Mouse (Mus musculus): ENCODE results near the gene Rin3. TPM values are rescaled to one million over a fixed set of nuclear protein-coding genes. Genes with fewer than 3 reads are reported as not detected.

Gene Rin3
- polyA plus RNA-seq, 1 experiment from 2014 or later = 3.5 TPM

DNA sequence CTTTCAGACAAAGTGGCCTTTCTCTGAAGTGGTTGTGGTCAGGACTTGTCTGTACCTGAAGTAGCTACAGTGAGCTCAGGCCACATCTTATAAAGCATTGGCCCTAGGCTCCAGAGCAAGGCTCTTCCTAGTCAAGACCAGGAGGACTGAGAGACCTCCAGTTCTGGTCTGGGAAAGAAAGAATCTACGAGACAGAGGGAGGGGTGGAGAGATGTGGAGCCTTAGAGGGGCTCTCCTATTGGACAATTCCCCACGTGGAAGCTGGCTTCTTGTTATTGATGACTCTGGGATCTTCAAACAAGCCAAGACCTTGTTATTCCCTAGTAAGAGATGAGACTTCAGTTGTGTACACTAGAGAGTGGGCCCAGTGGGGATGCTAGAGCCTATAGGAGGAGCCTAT lies 6.0 kb downstream of the Rin3 start:
- 49% methylated on average over 2 of the region's 2 CpGs for WGBS
- H3K9ac ChIP-seq (replicated peaks; ENCODE audit: low read length) = no peak overlapping the region
- no peaks in the 10 kb centered on the region; the same call in 1 of the 2 replicates for H3K27me3 ChIP-seq (ENCODE audit: control insufficient read depth, insufficient read depth, low read length)
- H3K4me1 ChIP-seq (ENCODE audit: control insufficient read depth, insufficient read depth, low read length) = no peaks in the 10 kb centered on the region
- no peak overlapping the region for H3K4me2 ChIP-seq (ENCODE audit: low read depth, low read length)
- DNase-seq (ENCODE audit: low spot score) = no peak
- no peaks in the 10 kb centered on the region for H3K36me3 ChIP-seq (replicated peaks; ENCODE audit: control insufficient read depth, insufficient read depth, low read depth, low read length)
- ATAC-seq (replicated peaks; ENCODE audit: insufficient number of reproducible peaks, low FRiP score, low TSS enrichment, low read depth) = no peak
- H3K27ac ChIP-seq (replicated peaks; ENCODE audit: low read depth, low read length) = no peak overlapping the region
- H3K9me3 ChIP-seq (replicated peaks; ENCODE audit: control insufficient read depth, low read length) = no peaks in the 10 kb centered on the region
- no peak overlapping the region for H3K4me3 ChIP-seq (ENCODE audit: low read depth, low read length)

DNA sequence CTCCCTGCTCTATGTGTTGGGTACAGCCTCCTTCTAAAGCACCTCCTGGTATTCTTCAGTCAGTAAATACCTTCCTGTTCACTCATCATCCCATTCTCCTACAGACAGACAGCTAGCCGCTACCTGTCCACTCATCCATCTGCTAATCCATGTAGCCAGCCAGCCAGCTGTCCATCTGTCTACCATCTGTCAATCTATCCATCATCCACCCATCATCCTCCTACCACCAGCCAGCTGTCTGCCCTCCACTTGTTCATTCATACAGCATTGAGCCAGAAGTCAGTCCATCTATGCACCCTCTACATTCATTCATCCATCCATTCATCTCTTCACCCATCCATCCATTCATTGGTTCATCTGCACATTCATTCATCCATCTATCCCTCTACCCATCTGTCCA lies 6.7 kb downstream of the Rin3 start:
- H3K27me3 ChIP-seq (ENCODE audit: control insufficient read depth, insufficient read depth, low read length) = no peaks in the 10 kb centered on the region
- no peak overlapping the region for H3K27ac ChIP-seq (replicated peaks; ENCODE audit: low read depth, low read length)
- no peak overlapping the region for H3K4me3 ChIP-seq (ENCODE audit: low read depth, low read length)
- no peak for ATAC-seq (replicated peaks; ENCODE audit: insufficient number of reproducible peaks, low FRiP score, low TSS enrichment, low read depth)
- H3K4me2 ChIP-seq (ENCODE audit: low read depth, low read length) = no peak overlapping the region
- DNase-seq (ENCODE audit: low spot score) = no peak
- H3K36me3 ChIP-seq (replicated peaks; ENCODE audit: control insufficient read depth, insufficient read depth, low read depth, low read length) = no peaks in the 10 kb centered on the region
- no peaks in the 10 kb centered on the region for H3K9me3 ChIP-seq (replicated peaks; ENCODE audit: control insufficient read depth, low read length)
- 95% methylated on average over 1 of the region's 1 CpGs for WGBS
- H3K4me1 ChIP-seq (ENCODE audit: control insufficient read depth, insufficient read depth, low read length) = no peaks in the 10 kb centered on the region
- no peak overlapping the region for H3K9ac ChIP-seq (replicated peaks; ENCODE audit: low read length)

DNA sequence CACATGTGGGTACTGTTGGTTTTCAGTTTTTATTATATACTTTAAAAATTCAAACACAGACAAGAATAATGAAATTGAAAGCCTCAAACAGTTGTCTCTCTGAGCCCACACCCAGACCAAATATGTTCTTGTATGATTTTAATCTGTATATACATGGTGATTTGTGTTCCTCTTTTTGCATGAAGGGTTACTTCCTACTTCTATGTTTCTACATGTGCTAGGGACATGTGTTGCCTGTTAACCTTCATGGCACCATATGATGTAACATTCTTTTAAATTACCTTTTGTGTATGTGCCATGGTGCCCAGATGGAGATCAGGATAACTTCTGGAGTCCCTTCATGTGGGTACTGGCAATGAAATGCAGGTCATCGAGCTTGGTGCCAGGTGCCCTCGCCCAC lies 7.8 kb downstream of the Rin3 start:
- DNase-seq (ENCODE audit: low spot score) (no peak), ATAC-seq (replicated peaks; ENCODE audit: insufficient number of reproducible peaks, low FRiP score, low TSS enrichment, low read depth) (no peak)
- Histone ChIP-seq H3K36me3 (replicated peaks; ENCODE audit: control insufficient read depth, insufficient read depth, low read depth, low read length) (no peaks in the 10 kb centered on the region), H3K4me1 (ENCODE audit: control insufficient read depth, insufficient read depth, low read length) (no peaks in the 10 kb centered on the region), H3K9me3 (replicated peaks; ENCODE audit: control insufficient read depth, low read length) (no peaks in the 10 kb centered on the region), H3K9ac (replicated peaks; ENCODE audit: low read length) (no peak overlapping the region), H3K27ac (replicated peaks; ENCODE audit: low read depth, low read length) (no peak overlapping the region), H3K27me3 (ENCODE audit: control insufficient read depth, insufficient read depth, low read length) (no peaks in the 10 kb centered on the region), H3K4me3 (ENCODE audit: low read depth, low read length) (no peak overlapping the region), H3K4me2 (ENCODE audit: low read depth, low read length) (no peak overlapping the region)
- WGBS = 95% methylated on average over 2 of the region's 2 CpGs

GRCm38 (mm10) chr12:102291686-102292085 lies 8.8 kb downstream of the Rin3 start:
- H3K27ac ChIP-seq (replicated peaks; ENCODE audit: low read depth, low read length) = no peak overlapping the region
- H3K27me3 ChIP-seq (ENCODE audit: control insufficient read depth, insufficient read depth, low read length) = no peaks in the 10 kb centered on the region
- H3K4me1 ChIP-seq (ENCODE audit: control insufficient read depth, insufficient read depth, low read length) = no peaks in the 10 kb centered on the region
- WGBS = 30% methylated on average over 6 of the region's 6 CpGs
- H3K4me3 ChIP-seq (ENCODE audit: low read depth, low read length) = no peak overlapping the region
- no peaks in the 10 kb centered on the region for H3K36me3 ChIP-seq (replicated peaks; ENCODE audit: control insufficient read depth, insufficient read depth, low read depth, low read length)
- no peak overlapping the region for H3K4me2 ChIP-seq (ENCODE audit: low read depth, low read length)
- DNase-seq (ENCODE audit: low spot score) = peak; percentile 35
- H3K9ac ChIP-seq (replicated peaks; ENCODE audit: low read length) = no peak overlapping the region
- H3K9me3 ChIP-seq (replicated peaks; ENCODE audit: control insufficient read depth, low read length) = no peaks in the 10 kb centered on the region
- ATAC-seq (replicated peaks; ENCODE audit: insufficient number of reproducible peaks, low FRiP score, low TSS enrichment, low read depth) = no peak

GRCm38 (mm10) chr12:102292501-102293215 lies 9.8 kb downstream of the Rin3 start:
- 79% methylated on average over 7 of the region's 7 CpGs for WGBS
- no peak for DNase-seq (ENCODE audit: low spot score)
- Histone ChIP-seq H3K36me3 (replicated peaks; ENCODE audit: control insufficient read depth, insufficient read depth, low read depth, low read length) (no peaks in the 10 kb centered on the region), H3K27me3 (ENCODE audit: control insufficient read depth, insufficient read depth, low read length) (no peaks in the 10 kb centered on the region), H3K27ac (replicated peaks; ENCODE audit: low read depth, low read length) (no peak overlapping the region), H3K4me1 (ENCODE audit: control insufficient read depth, insufficient read depth, low read length) (no peaks in the 10 kb centered on the region), H3K4me3 (ENCODE audit: low read depth, low read length) (no peak overlapping the region), H3K4me2 (ENCODE audit: low read depth, low read length) (no peak overlapping the region), H3K9me3 (replicated peaks; ENCODE audit: control insufficient read depth, low read length) (no peaks in the 10 kb centered on the region), H3K9ac (replicated peaks; ENCODE audit: low read length) (no peak overlapping the region)
- ATAC-seq (replicated peaks; ENCODE audit: insufficient number of reproducible peaks, low FRiP score, low TSS enrichment, low read depth) = no peak

DNA sequence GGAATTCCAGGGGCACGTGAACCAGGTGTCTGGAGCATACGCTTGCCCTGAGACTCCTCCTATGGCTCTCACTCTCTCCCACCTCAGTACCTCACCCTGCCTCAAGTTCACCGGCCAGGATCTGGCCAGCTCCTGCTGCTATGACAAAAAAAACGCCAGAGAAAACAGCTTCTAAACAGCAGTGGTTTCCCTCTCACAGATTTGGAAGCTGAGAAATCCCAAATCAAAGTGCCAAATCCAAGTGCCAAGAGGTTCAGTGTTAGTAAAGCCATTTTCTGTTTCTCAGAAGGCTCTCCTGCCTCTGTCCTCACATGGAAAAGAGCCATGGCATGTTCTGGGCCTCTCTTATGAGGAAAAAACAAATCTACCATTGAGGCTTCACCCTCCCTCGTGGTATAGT lies 11.8 kb downstream of the Rin3 start:
- Histone ChIP-seq H3K9ac (replicated peaks; ENCODE audit: low read length) (no peak overlapping the region), H3K36me3 (replicated peaks; ENCODE audit: control insufficient read depth, insufficient read depth, low read depth, low read length) (no peaks in the 10 kb centered on the region), H3K27ac (replicated peaks; ENCODE audit: low read depth, low read length) (no peak overlapping the region), H3K4me2 (ENCODE audit: low read depth, low read length) (no peak overlapping the region), H3K27me3 (ENCODE audit: control insufficient read depth, insufficient read depth, low read length) (no peaks in the 10 kb centered on the region), H3K9me3 (replicated peaks; ENCODE audit: control insufficient read depth, low read length) (no peaks in the 10 kb centered on the region), H3K4me1 (ENCODE audit: control insufficient read depth, insufficient read depth, low read length) (no peaks in the 10 kb centered on the region), H3K4me3 (ENCODE audit: low read depth, low read length) (no peak overlapping the region)
- DNase-seq (ENCODE audit: low spot score) (no peak), ATAC-seq (replicated peaks; ENCODE audit: insufficient number of reproducible peaks, low FRiP score, low TSS enrichment, low read depth) (no peak)
- WGBS = 70% methylated on average over 5 of the region's 5 CpGs

GRCm38 (mm10) chr12:102295230-102295629 lies 12.4 kb downstream of the Rin3 start:
- DNase-seq (ENCODE audit: low spot score) (no peak), ATAC-seq (replicated peaks; ENCODE audit: insufficient number of reproducible peaks, low FRiP score, low TSS enrichment, low read depth) (no peak)
- Histone ChIP-seq H3K36me3 (replicated peaks; ENCODE audit: control insufficient read depth, insufficient read depth, low read depth, low read length) (no peaks in the 10 kb centered on the region), H3K27ac (replicated peaks; ENCODE audit: low read depth, low read length) (no peak overlapping the region), H3K27me3 (ENCODE audit: control insufficient read depth, insufficient read depth, low read length) (no peaks in the 10 kb centered on the region), H3K4me3 (ENCODE audit: low read depth, low read length) (no peak overlapping the region), H3K9ac (replicated peaks; ENCODE audit: low read length) (no peak overlapping the region), H3K4me1 (ENCODE audit: control insufficient read depth, insufficient read depth, low read length) (no peaks in the 10 kb centered on the region), H3K9me3 (replicated peaks; ENCODE audit: control insufficient read depth, low read length) (no peaks in the 10 kb centered on the region), H3K4me2 (ENCODE audit: low read depth, low read length) (no peak overlapping the region)
- 78% methylated on average over 7 of the region's 7 CpGs for WGBS

DNA sequence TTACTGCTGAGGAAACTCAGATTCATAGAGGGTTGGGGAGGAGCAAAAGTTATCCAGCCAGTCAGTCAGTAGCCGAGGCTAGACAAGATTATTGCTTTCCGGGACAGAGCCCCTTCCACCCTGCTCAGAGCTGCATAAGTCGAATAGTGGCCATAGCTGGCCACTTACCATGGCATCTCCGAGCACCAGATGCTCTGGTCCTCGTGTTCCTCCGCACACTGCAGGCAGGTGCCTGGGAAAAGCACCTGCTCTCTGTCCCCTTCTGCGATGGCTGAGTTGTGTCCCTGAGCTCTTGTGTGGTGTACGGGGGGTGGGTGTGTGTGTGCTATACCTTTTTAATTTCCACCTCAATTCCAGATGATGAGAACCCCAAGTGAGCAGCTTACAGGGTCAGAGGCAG lies 12.8 kb downstream of the Rin3 start:
- H3K4me3 ChIP-seq (ENCODE audit: low read depth, low read length) = no peak overlapping the region
- no peaks in the 10 kb centered on the region for H3K9me3 ChIP-seq (replicated peaks; ENCODE audit: control insufficient read depth, low read length)
- no peak overlapping the region for H3K9ac ChIP-seq (replicated peaks; ENCODE audit: low read length)
- 79% methylated on average over 8 of the region's 8 CpGs for WGBS
- ATAC-seq (replicated peaks; ENCODE audit: insufficient number of reproducible peaks, low FRiP score, low TSS enrichment, low read depth) (no peak), DNase-seq (ENCODE audit: low spot score) (no peak)
- H3K4me1 ChIP-seq (ENCODE audit: control insufficient read depth, insufficient read depth, low read length) = no peaks in the 10 kb centered on the region
- no peak overlapping the region for H3K27ac ChIP-seq (replicated peaks; ENCODE audit: low read depth, low read length)
- H3K36me3 ChIP-seq (replicated peaks; ENCODE audit: control insufficient read depth, insufficient read depth, low read depth, low read length) = no peaks in the 10 kb centered on the region
- no peaks in the 10 kb centered on the region for H3K27me3 ChIP-seq (ENCODE audit: control insufficient read depth, insufficient read depth, low read length)
- no peak overlapping the region for H3K4me2 ChIP-seq (ENCODE audit: low read depth, low read length)
